Mouse (Mus musculus) small intestine, adult 2 months (tissue): Measurements from ENCODE around the gene Tspo2.

Experiments used
- CTCF ChIP-seq: fragments of 200-500 bp; IDR thresholded peaks from 2 replicates; pipeline ENCODE4 v1.5.1; 2012; ENCODE audit warnings: low read depth, mild to moderate bottlenecking, control low read depth, inconsistent platforms, low read length, moderate library complexity, mixed read lengths; ENCODE audit not compliant: insufficient replicate concordance, insufficient read length; ENCODE audit errors: extremely low read depth
- POLR2A ChIP-seq: fragments of 200-500 bp; IDR thresholded peaks from 2 replicates; pipeline ENCODE4 v1.6.1; 2012; ENCODE audit warnings: low read depth, mild to moderate bottlenecking, control low read depth, inconsistent platforms, low read length, moderate library complexity

DNA sequence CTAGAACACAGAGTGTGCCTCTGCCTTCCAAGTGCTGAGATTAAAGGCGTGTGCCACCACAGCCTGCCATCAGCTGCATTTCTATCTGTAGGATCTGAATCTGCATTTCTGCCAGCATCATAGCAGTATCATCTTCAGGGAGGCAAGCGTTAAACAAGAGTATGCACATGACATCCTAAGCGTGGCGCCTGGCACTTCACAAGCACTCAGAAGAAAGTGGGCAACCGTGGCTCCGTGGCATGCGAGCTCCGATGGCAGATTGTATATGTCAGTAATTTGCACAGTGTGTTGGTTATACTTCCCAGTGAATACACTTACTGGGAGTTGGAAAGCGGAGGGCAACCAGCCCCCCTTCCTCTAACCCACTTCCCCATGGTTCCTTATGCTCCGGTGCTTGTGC lies 28.6 kb upstream of the Tspo2 start:
- TF ChIP-seq CTCF (no peak), POLR2A (no peak)
